Mouse (Mus musculus): ENCODE measurements around the gene Tmem114. TPM values are rescaled to one million over a fixed set of nuclear protein-coding genes. Genes with fewer than 3 reads are reported as not detected.

The Tmem114 gene
- polyA plus RNA-seq, 1 experiment from 2014 or later: not detected

DNA sequence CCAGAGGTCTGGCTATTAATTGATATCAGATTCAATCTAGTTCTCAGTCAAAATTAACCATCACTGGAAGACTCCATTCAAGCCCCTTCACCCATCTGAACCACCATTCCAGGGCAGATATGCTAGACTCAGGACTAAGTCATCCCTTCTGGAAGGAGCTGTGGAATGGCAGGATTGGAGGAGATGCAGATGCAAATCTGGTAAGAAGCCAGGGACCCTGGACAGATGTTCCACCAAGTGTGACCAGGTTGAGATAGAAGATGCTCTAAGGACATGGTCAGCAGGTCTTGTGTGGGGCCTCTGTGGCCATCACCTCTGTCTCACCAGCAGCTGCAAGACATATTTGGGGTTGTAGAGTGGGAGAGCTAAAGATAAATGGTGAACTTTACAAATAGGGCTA lies 30.0 kb downstream of the Tmem114 start:
- DNase-seq (ENCODE audit: low spot score) (no peak), ATAC-seq (ENCODE audit: insufficient read depth, low FRiP score, low TSS enrichment) (no peak)
- Histone ChIP-seq H3K27ac (ENCODE audit: low read depth, low read length) (no peak overlapping the region), H3K4me1 (ENCODE audit: control insufficient read depth, insufficient read depth, low read length) (no peaks in the 10 kb centered on the region), H3K9ac (ENCODE audit: low read length) (no peak overlapping the region), H3K27me3 (ENCODE audit: control insufficient read depth, insufficient read depth, low read length) (no peaks in the 10 kb centered on the region), H3K36me3 (ENCODE audit: control insufficient read depth, insufficient read depth, low read length) (no peaks in the 10 kb centered on the region), H3K4me3 (ENCODE audit: low read depth, low read length) (no peak overlapping the region), H3K9me3 (ENCODE audit: control insufficient read depth, low read length) (no peaks in the 10 kb centered on the region), H3K4me2 (ENCODE audit: low read depth) (no peak overlapping the region)

DNA sequence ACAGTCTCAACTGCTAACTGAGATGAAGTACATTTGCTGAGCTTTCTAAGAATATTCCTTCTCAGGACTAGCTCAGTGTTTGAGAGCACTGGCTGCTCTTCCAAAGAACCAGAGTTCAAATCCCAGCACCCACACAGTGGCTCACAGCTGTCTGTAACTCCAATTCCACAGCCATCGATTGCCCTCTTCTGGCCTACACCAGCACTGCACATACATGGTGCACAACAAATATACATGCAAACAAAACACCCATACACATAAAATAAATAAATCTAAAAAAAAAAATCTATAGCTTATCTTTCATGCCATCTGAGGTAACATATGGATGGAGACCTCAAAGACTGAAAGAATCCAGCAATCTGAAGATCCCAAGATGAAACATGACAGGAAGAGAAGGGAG lies 36.4 kb downstream of the Tmem114 start:
- H3K4me2 ChIP-seq (ENCODE audit: low read depth): no peak overlapping the region
- no peak overlapping the region for H3K4me3 ChIP-seq (ENCODE audit: low read depth, low read length)
- no peak overlapping the region for H3K27ac ChIP-seq (ENCODE audit: low read depth, low read length)
- H3K4me1 ChIP-seq (ENCODE audit: control insufficient read depth, insufficient read depth, low read length): no peaks in the 10 kb centered on the region
- ATAC-seq (ENCODE audit: insufficient read depth, low FRiP score, low TSS enrichment) (no peak), DNase-seq (ENCODE audit: low spot score) (no peak)
- WGBS: 90% methylated on average over 1 of the region's 1 CpGs
- no peaks in the 10 kb centered on the region for H3K36me3 ChIP-seq (ENCODE audit: control insufficient read depth, insufficient read depth, low read length)
- no peaks in the 10 kb centered on the region for H3K9me3 ChIP-seq (ENCODE audit: control insufficient read depth, low read length)
- H3K27me3 ChIP-seq (ENCODE audit: control insufficient read depth, insufficient read depth, low read length): no peaks in the 10 kb centered on the region
- H3K9ac ChIP-seq (ENCODE audit: low read length): no peak overlapping the region

DNA sequence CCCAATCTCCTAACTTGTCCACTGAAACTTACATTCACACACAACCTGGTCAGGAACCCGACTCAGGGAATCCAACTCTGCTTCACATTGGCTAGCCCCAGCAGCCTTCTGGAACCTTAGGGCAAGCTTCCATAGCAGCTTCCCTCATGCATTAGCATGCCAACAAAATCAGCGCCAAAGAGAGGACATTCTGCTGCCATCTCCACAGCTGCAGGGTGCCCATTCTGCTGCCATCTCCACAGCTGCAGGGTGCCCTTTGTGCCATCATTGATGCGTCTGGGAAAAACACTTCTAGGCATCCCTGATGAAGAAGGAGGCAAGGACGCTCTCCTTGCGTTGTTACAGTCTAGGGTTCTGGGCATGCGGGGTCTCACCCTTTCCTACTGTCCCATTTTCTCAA lies 38.5 kb downstream of the Tmem114 start:
- no peak for ATAC-seq (ENCODE audit: insufficient read depth, low FRiP score, low TSS enrichment)
- 72% methylated on average over 6 of the region's 6 CpGs for WGBS
- no peaks in the 10 kb centered on the region for H3K9me3 ChIP-seq (ENCODE audit: control insufficient read depth, low read length)
- H3K27ac ChIP-seq (ENCODE audit: low read depth, low read length): no peak overlapping the region
- no peak overlapping the region for H3K4me2 ChIP-seq (ENCODE audit: low read depth)
- no peak overlapping the region for H3K4me3 ChIP-seq (ENCODE audit: low read depth, low read length)
- H3K36me3 ChIP-seq (ENCODE audit: control insufficient read depth, insufficient read depth, low read length): no peaks in the 10 kb centered on the region
- H3K9ac ChIP-seq (ENCODE audit: low read length): no peak overlapping the region
- H3K27me3 ChIP-seq (ENCODE audit: control insufficient read depth, insufficient read depth, low read length): no peaks in the 10 kb centered on the region
- no peak for DNase-seq (ENCODE audit: low spot score)
- no peaks in the 10 kb centered on the region for H3K4me1 ChIP-seq (ENCODE audit: control insufficient read depth, insufficient read depth, low read length)

DNA sequence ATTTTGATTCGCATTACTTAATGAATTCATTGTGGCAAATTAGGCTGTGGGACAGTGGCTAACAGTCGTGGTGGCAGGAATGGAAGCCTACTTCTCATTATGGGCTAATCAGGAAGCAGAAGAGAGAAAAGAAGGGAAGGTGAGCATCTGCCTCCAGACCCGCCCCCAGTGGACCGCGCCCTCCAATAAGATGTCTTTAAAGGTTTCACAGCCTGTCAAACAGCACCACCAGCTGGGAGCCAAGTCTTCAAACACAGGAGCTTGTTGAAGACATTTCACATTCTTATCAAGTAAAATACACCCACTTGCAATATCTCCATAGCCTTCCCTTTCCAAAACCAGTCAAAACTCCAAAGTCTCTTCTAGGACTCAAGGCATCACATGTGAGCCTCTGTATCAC lies 39.3 kb downstream of the Tmem114 start:
- ATAC-seq (ENCODE audit: insufficient read depth, low FRiP score, low TSS enrichment) (no peak), DNase-seq (ENCODE audit: low spot score) (no peak)
- Histone ChIP-seq H3K4me1 (ENCODE audit: control insufficient read depth, insufficient read depth, low read length) (no peaks in the 10 kb centered on the region), H3K27ac (ENCODE audit: low read depth, low read length) (no peak overlapping the region), H3K9ac (ENCODE audit: low read length) (no peak overlapping the region), H3K36me3 (ENCODE audit: control insufficient read depth, insufficient read depth, low read length) (no peaks in the 10 kb centered on the region), H3K9me3 (ENCODE audit: control insufficient read depth, low read length) (no peaks in the 10 kb centered on the region), H3K27me3 (ENCODE audit: control insufficient read depth, insufficient read depth, low read length) (no peaks in the 10 kb centered on the region), H3K4me3 (ENCODE audit: low read depth, low read length) (no peak overlapping the region), H3K4me2 (ENCODE audit: low read depth) (no peak overlapping the region)
- 66% methylated on average over 5 of the region's 5 CpGs for WGBS

DNA sequence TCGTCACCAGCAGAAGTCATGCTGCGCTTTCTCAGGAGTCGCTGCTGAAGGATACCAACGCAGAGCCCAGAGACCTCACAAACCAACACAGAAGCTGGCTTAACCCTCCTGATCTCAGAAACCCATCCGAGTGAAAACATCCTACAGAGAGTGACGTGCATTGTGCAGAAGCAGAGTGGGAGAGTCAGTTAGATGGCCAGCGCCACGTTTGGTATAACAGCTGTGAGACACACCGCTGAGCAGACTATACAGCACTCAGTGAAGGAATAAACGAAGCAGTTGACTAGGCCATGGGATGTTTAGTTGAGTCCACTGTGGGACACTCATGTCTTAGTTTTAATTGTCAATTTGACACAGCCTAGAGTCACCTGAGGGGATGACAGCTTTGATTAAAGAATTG lies 40.2 kb downstream of the Tmem114 start:
- no peak overlapping the region for H3K4me3 ChIP-seq (ENCODE audit: low read depth, low read length)
- DNase-seq (ENCODE audit: low spot score) (no peak), ATAC-seq (ENCODE audit: insufficient read depth, low FRiP score, low TSS enrichment) (no peak)
- no peak overlapping the region for H3K4me2 ChIP-seq (ENCODE audit: low read depth)
- no peak overlapping the region for H3K27ac ChIP-seq (ENCODE audit: low read depth, low read length)
- no peaks in the 10 kb centered on the region for H3K9me3 ChIP-seq (ENCODE audit: control insufficient read depth, low read length)
- H3K27me3 ChIP-seq (ENCODE audit: control insufficient read depth, insufficient read depth, low read length): no peaks in the 10 kb centered on the region
- WGBS: 78% methylated on average over 10 of the region's 10 CpGs
- H3K36me3 ChIP-seq (ENCODE audit: control insufficient read depth, insufficient read depth, low read length): no peaks in the 10 kb centered on the region
- H3K9ac ChIP-seq (ENCODE audit: low read length): no peak overlapping the region
- no peaks in the 10 kb centered on the region for H3K4me1 ChIP-seq (ENCODE audit: control insufficient read depth, insufficient read depth, low read length)

DNA sequence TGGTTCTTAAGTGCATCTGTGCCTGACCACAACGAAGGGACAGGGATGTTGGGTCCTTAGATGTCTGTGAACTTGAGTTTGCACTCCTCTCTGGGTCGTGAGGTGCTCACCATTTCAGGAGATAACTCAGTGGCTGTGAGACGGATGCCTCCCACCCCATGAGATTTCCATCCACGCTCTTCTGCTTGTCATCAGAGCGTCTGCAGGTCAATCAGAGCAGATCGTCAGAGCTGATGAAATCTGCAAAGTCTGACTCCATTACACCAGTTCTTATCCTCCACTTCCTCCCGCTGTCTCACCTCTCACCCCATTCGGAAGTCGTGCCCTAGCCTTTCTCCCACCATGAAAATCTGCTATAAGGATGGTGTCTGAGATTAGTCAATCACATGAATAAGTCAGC lies 41.5 kb downstream of the Tmem114 start:
- no peaks in the 10 kb centered on the region for H3K4me1 ChIP-seq (ENCODE audit: control insufficient read depth, insufficient read depth, low read length)
- H3K4me2 ChIP-seq (ENCODE audit: low read depth): no peak overlapping the region
- H3K36me3 ChIP-seq (ENCODE audit: control insufficient read depth, insufficient read depth, low read length): no peaks in the 10 kb centered on the region
- ATAC-seq (ENCODE audit: insufficient read depth, low FRiP score, low TSS enrichment) (no peak), DNase-seq (ENCODE audit: low spot score) (no peak)
- no peak overlapping the region for H3K27ac ChIP-seq (ENCODE audit: low read depth, low read length)
- H3K9me3 ChIP-seq (ENCODE audit: control insufficient read depth, low read length): no peaks in the 10 kb centered on the region
- no peak overlapping the region for H3K4me3 ChIP-seq (ENCODE audit: low read depth, low read length)
- WGBS: 86% methylated on average over 9 of the region's 9 CpGs
- H3K27me3 ChIP-seq (ENCODE audit: control insufficient read depth, insufficient read depth, low read length): no peaks in the 10 kb centered on the region
- no peak overlapping the region for H3K9ac ChIP-seq (ENCODE audit: low read length)

DNA sequence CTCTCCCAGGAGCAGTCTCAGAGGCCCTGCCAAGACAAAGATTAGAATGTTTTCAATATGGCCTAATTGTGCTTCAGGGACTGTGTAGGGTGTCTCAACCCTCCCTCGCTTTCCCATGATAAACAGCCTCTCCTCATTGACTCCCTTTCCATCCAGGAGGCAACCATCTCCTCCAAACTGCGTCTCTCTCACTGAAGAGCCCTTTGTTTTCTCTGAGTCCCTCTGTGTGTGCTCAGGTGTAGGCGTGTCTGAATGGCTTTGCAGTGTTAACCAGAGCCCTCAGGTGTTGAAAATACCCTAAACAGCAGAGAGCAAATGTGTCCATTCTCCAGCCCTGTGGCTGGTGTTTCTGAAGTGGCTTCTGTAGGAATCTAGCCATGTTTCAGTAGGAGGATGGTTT lies 61.9 kb downstream of the Tmem114 start:
- no peaks in the 10 kb centered on the region for H3K27me3 ChIP-seq (ENCODE audit: control insufficient read depth, insufficient read depth, low read length)
- H3K9me3 ChIP-seq (ENCODE audit: control insufficient read depth, low read length): no peaks in the 10 kb centered on the region
- no peak overlapping the region for H3K4me3 ChIP-seq (ENCODE audit: low read depth, low read length)
- no peak overlapping the region for H3K27ac ChIP-seq (ENCODE audit: low read depth, low read length)
- no peak overlapping the region for H3K9ac ChIP-seq (ENCODE audit: low read length)
- 77% methylated on average over 3 of the region's 3 CpGs for WGBS
- H3K4me2 ChIP-seq (ENCODE audit: low read depth): no peak overlapping the region
- DNase-seq (ENCODE audit: low spot score): no peak
- H3K36me3 ChIP-seq (ENCODE audit: control insufficient read depth, insufficient read depth, low read length): no peaks in the 10 kb centered on the region
- no peak for ATAC-seq (ENCODE audit: insufficient read depth, low FRiP score, low TSS enrichment)
- H3K4me1 ChIP-seq (ENCODE audit: control insufficient read depth, insufficient read depth, low read length): no peaks in the 10 kb centered on the region

Other genes starting within 250 kb of the Tmem114 start
- gene Mettl22, start 45.7 kb upstream of the Tmem114 start, polyA plus RNA-seq (2014; fragmentation: Nextera tagmentation; extraction: Ambion mirVana): 24.4 and 30.0 TPM in 2 replicates
- gene Abat, start 88.3 kb upstream of the Tmem114 start, polyA plus RNA-seq (2014; fragmentation: Nextera tagmentation; extraction: Ambion mirVana): 48.8 and 60.3 TPM in 2 replicates
- gene Pmm2, start 212.5 kb upstream of the Tmem114 start, polyA plus RNA-seq (2014; fragmentation: Nextera tagmentation; extraction: Ambion mirVana): 40.2 and 40.6 TPM in 2 replicates
- gene Tmem186, start 212.6 kb upstream of the Tmem114 start, polyA plus RNA-seq (2014; fragmentation: Nextera tagmentation; extraction: Ambion mirVana): 18.0 and 24.1 TPM in 2 replicates
- 72.8 and 78.4 TPM in 2 replicates for gene Carhsp1, start 247.0 kb upstream of the Tmem114 start, polyA plus RNA-seq (2014; fragmentation: Nextera tagmentation; extraction: Ambion mirVana)

Measured in neural tube, embryonic 11.5 days (tissue).